Mouse (Mus musculus) ZHBTc4 (cell line): Measurements from ENCODE around the gene Ndufa13.

Source experiments
- DNase-seq: peaks from one replicate; pipeline ENCODE4 v3.0.0-alpha.2; 2011; ENCODE audit warnings: low read depth, low spot score

The Ndufa13 gene

DNA sequence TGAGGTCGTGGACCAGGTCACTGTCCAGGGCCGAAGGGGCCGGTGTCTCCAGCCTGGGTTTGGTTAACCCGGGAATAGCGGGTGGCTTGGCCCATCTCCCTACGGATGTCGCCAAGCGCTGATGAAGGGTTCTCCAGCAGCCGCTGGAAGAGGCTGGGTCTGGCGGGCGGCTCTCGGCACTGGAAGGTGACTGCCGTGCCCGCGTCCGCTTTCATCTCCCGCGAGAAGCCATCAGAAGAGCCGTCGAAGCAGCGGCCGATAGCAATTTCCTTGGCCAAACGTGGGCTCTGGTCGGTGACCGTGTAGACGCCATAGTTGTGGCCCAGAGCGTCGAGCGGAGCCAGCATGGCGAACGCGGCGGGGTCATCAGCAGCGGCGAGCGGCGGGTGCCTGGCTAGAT, 21.5 kb downstream of the Ndufa13 start:
- peak; percentile 56 for DNase-seq

DNA sequence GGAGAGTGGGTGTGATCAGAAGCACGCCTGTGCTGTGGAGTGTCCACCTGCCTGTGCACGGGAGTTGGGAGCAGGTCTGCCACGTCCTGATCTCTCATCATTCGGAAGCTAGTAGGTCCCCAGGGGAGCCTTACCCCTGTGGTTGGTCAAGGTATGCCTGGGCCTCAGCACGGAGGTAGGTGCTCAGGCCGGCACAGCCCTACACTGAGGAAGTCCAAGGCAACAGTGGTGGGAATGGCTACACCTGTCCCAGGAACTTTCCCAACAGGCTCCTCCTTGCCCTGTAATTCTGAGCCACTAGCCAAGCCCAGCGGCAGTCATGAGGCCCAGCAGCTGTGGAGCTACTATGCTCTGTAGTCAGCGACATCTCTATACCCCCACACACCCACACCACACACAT, 22.7 kb downstream of the Ndufa13 start:
- DNase-seq: no peak

GRCm38 (mm10) chr8:69877992-69878391, 24.4 kb downstream of the Ndufa13 start:
- no peak for DNase-seq

DNA sequence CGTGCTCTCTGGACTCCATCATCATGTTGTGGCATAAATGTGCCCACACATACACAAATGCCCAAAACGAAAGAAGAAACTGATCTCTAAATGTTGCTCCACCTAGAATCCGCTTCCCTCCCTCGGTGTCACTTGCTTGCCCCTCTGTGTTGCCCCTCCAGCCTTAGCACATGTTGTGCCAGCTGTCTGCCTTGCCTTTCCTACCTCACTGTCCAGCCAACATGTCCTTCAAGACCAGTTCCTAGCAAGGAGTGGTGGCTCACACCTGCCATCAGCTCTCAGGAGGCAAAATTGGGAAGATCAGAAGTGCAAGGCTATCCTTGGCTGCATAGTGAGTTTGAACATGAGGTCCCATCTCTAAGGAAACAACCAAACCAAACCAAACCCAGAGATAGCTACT, 25.0 kb downstream of the Ndufa13 start:
- no peak for DNase-seq

DNA sequence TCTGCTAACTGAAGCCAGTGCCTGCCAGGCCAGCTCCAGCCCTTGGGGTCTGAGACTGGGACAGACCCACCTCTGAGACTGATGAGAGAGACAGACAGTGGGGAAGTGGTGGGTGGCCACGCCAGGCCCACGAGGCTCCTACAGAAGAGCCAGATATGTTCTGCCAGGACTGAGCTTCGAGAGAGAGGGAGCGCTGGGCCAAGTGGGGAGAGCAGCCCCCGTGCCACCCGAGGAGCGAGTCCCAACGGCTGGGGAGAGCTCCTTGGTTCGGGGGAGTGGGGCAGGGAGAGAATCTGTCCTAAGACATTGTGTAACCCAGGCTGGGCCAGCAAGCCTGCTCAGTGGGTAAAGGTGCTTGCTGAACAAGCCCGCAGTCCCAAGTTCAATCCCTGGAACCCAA, 25.4 kb downstream of the Ndufa13 start:
- no peak for DNase-seq

DNA sequence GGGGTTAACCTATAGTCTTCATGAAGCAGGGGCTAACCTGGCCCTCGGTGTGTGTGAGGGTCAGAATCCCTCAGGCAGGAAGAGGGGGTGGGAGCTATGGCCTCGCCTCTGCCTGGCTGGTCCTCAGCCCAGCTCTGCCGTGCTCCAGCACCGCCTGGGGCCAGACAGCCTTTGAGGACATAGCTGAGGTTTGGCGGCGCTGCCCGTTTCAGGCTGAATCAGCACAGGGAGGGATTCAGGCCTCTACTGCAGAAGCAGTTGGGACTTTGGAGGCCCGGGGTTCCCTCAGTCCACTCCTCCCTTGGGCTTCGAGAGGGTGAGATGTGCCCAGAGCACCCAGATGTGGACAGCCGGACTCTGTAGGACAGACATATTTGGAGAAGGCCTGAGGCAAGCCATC, 26.3 kb downstream of the Ndufa13 start:
- no peak for DNase-seq

GRCm38 (mm10) chr8:69874654-69875053, 27.7 kb downstream of the Ndufa13 start:
- no peak for DNase-seq

GRCm38 (mm10) chr8:69874155-69874554, 28.2 kb downstream of the Ndufa13 start:
- peak; percentile 72 for DNase-seq

DNA sequence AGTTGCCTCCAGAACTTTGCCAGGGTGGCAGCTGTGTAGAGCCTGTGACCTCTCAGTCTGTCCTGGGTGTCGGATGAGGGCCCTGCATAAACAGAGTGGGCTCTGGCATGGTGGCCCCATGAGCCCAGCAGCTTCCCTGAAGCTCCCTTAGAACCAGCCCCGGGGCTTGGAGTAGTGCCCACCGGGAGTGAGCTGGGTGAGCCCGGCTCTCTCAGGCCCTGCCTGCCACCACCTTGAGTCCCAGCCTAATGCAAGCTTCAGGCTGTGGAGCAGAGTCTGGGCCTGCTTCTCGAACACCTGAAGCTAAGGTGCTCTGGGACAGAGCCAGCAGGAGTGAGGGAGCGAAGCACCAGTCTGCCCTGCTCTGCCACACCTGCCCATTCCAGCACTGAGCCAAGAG, 31.5 kb downstream of the Ndufa13 start:
- no peak for DNase-seq

- no peak for DNase-seq
Observed at GRCm38 (mm10) chr8:69870003-69870765, 32.2 kb downstream of the Ndufa13 start.

DNA sequence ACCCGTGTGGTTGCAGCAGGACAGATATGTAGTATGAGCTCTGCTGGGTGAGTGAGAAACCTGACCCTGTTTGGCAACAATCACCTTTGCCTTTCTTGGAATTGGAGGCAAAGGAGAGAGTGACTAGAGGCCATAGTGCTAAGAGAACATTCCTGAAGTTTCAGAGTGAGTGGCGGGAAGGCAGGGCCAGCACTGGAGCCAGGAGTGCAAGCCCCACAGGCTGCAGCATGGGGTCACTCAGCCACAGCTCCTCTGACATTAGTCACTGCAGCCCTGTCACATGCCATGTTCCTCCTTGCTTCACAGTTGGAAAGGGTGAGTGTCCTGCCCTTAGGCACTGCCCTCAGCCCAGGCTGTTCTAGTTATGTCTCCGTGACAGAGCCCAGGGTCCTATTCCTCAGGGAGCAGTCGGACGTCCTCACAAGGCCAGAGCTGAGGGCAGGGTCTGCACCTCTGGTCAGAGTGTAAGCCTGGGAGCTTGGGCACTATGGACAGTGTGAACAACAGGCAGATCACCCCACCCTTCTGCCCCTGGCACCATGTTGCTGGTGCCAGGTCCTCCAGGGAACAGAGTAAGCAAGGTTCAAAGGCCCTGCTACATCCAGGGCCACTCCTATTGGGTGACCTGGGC, 34.5 kb downstream of the Ndufa13 start:
- DNase-seq: no peak

- DNase-seq: no peak
Observed at GRCm38 (mm10) chr8:69864180-69864579, 38.2 kb downstream of the Ndufa13 start.

DNA sequence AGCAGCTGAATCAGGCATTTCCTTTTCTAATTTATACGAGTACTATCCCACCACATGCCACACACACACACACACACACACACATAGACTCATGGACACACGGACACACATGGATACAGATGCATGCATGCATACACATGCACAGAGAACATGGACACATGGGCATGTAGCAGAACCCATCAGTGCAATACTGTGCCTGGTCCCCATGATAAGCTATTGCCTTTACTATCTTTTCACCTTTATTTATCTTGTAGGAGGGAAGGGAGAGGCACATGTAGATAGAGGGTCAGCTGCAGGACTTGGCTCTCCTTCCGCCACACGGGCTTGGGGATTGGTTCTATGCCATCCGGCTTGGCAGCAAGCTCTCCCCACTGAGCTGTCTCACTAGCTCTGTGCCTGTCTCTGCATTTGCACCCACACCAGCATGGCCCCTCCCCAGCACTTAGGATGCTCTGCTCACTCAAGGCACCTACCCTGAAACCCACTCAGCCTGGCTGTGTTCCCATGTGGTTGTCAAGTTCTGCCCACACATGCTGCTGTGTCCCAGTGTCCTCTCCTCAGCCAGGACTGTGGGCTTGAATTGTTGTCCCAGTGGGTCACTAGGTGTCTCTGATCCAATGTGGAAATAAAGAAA, 38.9 kb downstream of the Ndufa13 start:
- DNase-seq: no peak

DNA sequence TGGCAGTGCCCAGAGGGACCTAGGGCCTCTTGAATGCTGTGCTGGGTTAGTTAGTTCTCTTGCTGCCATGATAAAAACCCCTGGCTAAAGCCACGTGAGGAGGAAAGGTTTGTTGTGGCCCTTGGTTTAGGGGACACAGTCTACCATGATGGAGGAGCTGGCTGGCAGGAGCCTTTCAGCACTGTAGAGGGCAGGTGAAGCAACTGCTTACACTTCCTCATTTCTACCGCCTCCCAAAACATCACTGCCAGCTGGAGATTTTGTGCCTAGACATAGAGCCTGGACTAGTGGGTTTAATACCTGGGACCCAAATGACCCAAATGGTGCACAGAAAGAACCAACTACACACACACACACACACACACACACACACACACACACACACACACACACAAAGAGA, 41.1 kb downstream of the Ndufa13 start:
- DNase-seq: no peak

DNA sequence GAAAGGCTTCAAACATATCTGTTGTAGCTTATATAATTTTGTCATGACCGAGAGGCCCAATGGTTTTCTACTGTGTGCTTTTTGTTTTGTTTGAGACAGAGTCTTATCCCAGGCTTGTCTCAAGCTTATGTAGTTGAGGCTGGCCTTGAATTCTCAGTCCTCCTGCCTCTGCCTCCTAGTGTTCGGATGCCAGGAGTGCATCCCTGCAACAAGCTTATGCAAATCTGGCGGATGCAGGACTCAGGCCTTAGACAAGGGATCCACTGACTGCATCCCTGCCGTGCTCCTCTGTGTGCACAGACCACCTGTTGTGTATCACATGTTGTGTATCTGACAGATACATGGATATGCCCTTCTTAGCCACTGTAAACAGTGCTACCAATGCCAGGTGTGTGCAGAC, 41.6 kb downstream of the Ndufa13 start:
- peak; percentile 84 for DNase-seq

GRCm38 (mm10) chr8:69853869-69854268, 48.5 kb downstream of the Ndufa13 start:
- DNase-seq: peak; percentile 63

DNA sequence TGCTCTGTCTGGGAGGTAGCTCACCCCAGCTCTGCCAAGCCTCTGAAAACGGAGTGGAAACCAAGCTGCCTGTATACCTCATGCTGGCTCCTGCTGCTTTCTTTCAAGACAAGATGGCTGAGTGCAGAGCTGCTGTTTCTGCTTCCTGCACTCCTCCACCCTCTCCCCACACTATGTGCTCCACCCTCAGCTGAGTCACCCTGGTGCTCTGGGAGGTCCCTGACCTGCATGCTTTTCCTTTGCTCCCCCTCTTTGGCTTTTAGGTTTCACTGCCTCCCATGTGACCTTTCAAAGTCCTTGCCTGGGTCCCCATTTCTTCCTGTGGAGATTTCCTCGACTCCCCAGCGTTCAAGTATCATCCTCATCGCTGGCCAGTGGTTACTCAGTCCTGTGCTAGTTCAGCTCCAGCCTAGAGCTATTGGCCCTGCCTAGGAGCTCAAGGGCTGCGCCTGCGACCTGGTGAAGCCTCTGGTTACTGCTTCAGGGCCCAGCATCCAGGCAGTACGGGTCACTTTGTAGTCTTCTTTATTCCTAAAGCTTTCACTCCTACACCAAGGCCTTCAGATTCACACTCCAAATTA, 51.3 kb downstream of the Ndufa13 start:
- DNase-seq: peak; percentile 30

- peak; percentile 85 for DNase-seq
Observed at GRCm38 (mm10) chr8:69849899-69850298, 52.5 kb downstream of the Ndufa13 start.

DNA sequence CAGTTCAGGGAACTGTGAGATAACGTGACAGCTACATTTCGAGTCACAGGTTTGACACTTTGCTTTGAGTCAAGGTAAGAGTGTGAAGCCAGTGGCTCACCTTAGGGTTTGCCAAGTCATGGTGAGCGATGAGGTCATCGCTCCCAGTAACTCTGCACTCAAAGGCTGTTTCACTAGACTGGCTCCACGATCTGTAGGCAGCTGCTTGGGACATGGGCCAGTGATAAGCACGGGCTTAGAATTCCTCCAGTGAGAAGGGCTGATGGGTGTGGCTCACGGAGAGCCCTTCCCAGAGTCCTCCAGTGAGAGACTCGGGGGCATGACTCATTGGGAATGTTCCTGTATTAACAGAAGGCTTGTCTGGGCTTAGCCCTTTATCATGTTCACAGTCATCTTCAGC, 53.4 kb downstream of the Ndufa13 start:
- DNase-seq: peak; percentile 94

DNA sequence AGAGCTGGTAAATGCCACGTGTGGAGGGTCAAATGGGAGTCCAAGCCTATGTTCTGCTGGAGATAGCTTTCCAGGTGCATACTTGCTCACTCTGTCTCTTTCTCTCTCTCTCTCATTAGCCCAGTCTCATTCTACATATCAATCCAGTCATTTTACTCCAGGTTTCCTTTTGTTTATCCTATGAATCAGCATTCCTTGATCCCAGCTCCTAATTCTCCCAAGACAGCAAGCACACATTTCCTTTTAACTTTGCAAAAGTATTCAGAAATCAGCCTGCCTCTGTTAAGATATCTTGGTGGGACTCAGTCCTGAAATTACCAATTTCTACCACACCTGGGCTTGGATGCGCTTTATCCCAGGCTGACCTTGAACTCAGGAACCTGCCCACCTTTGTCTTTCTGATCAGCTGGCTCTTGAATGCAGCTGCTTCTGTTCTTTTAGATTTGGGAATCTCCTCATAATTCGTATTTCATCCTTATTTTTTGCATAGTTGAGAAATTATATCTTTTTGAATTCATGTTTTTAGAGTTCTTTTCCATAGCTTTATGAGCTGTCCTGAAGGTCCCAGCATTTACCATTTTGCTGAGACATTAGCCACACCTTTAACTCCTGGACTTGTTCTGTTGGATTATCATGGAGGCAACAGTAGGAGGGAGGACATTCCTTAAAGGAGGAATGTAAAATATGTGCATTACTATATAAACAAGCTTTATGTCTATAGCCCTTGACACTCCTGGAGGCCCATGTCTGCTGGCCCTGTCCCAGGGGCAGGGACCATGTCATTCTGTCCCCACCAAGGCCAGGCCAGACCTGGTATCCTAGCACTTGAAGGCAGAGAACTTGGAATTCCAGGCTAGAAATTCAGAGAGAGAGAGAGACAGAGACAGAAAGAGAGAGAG, 54.9 kb downstream of the Ndufa13 start:
- peak; percentile 59 for DNase-seq
